ENCODE assay signal across 8 mouse cellular contexts in the genomic region with DNA sequence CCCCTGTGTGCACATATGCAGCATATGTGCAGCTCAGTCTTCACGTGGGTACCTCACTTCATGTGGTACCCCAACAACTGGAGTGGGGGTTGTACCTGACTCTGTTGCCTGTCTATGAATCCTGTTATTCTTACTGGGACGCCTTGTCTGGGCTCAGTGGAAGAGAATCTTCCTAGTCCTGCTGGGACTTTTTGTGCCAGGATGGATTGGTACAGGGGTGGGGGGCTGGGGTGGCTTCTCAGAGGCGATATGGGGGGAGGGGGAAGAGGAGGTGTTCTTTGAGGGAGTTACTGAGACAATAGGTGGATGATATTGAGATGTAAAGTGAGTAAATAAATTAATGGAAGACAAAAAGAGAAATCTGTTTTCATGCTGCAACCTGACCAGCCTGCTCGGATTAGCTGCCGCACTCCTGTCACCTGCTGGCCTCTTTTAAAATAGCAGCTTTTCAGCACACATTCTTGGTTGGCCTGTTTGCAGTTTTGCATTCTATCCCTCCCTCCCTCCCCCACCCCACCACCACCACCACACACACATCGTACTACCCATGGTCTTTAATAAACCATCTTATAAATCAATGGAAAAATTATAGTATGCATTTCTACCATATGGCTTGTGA.
DNase-seq lines count a peak whose midpoint lies in the region; ATAC-seq lines count a peak whose summit lies in the region.

No protein-coding gene starts in this region.

- ATAC-seq in megakaryocyte, adult 5-6 weeks (ENCODE audit: poor library complexity, severe bottlenecking), result no peak

- peak; percentile 54 to 55 for DNase-seq in cerebellum, postnatal 10 days
- no peak for DNase-seq in cerebellum, adult 11-12 months
- DNase-seq in left cerebral cortex, postnatal 4 days, result peak; percentile 23
- no peak for DNase-seq in left cerebral cortex, adult 11 months (ENCODE audit: low spot score)
- peak; percentile 31 for DNase-seq in embryo, embryonic 10 days (ENCODE audit: low spot score)
- peak; percentile 46 for DNase-seq in mesoderm, embryonic 11.5 days (ENCODE audit: low read depth, low spot score)
- DNase-seq in frontal cortex, postnatal 10 days (ENCODE audit: low spot score in 2 of 2), result no peak

- intact Hi-C loops in left cerebral cortex, postnatal 4 days (cut with DNase I), result loop anchor here (5.0 to 10.0 kb wide), 2 partner anchors 238 to 1195 kb away; no protein-coding TSS in a partner anchor

Comparison
In these comparisons a context has a peak if more than half of its experiments do, and no peak if none do; other contexts are left out.
1. DNase-seq: peak in cerebellum, postnatal 10 days (2 of 2), left cerebral cortex, postnatal 4 days (single experiment), embryo, embryonic 10 days (single experiment) and mesoderm, embryonic 11.5 days (single experiment); none in cerebellum, adult 11-12 months (single experiment), left cerebral cortex, adult 11 months (single experiment) and frontal cortex, postnatal 10 days (0 of 2).